Mouse (Mus musculus) olfactory bulb, adult 2 months (tissue): Measurements from ENCODE around the gene Cort.

Experiments used
- CTCF ChIP-seq: fragments of 200-500 bp; IDR thresholded peaks from 2 replicates; pipeline ENCODE4 v1.5.1; 2012; ENCODE audit warnings: low read depth, mild to moderate bottlenecking, low read length, moderate library complexity; ENCODE audit not compliant: insufficient read depth
- POLR2A ChIP-seq: fragments of 200-500 bp; IDR thresholded peaks from 2 replicates; pipeline ENCODE4 v1.6.1; 2012; ENCODE audit warnings: mild to moderate bottlenecking, low read depth, low read length, moderate library complexity; ENCODE audit not compliant: insufficient read depth

DNA sequence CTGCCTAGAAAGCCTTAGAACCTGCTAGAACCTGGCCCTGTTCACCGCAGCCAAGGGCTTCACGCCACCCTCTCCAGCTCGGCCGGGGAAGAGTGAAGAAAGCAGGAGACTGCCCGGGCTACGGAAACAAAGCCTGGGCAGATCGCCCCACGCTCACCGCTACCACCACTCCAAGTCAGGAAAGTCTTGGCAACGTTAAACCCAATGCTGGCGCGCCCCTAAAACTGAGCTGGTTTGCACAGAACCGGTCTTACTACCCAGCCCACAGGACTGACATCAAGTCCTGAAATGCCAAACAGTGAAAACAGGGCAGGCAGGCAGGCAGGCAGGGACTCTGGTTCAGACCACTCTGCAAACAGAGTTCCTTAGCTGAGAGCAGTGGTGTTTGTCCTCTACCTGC, 51.5 kb downstream of the Cort start:
- TF ChIP-seq CTCF = no peak
- TF ChIP-seq POLR2A = no peak
